Mouse (Mus musculus): Measurements from ENCODE around the gene Stx1b.

Stx1b gene

GRCm38 (mm10) chr7:127817776-127818175 is 6.6 kb downstream of the Stx1b start:
- in situ Hi-C loops (cut with MboI, MseI): no loop called here

DNA sequence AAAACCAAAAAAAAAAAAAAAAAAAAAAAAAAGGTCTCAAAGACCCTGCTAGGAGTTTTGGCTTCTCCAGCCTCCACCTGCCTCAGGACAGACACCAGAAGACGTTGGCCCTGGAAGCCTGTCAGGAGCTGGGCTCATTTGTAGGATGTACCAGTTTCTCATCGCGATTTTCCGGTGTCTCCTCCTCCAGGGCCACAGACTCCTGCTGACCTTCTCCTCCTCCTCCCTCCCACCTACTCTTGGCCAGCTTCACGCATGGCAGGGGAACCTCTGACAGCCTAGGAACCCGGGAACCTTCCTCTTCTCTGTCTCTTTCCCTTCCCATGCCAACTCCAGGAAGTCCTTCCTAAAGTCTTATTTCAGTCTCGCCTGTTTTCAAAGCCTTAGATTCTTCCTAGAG is 7.3 kb downstream of the Stx1b start:
- in situ Hi-C loops (cut with MboI, MseI): no loop called here

DNA sequence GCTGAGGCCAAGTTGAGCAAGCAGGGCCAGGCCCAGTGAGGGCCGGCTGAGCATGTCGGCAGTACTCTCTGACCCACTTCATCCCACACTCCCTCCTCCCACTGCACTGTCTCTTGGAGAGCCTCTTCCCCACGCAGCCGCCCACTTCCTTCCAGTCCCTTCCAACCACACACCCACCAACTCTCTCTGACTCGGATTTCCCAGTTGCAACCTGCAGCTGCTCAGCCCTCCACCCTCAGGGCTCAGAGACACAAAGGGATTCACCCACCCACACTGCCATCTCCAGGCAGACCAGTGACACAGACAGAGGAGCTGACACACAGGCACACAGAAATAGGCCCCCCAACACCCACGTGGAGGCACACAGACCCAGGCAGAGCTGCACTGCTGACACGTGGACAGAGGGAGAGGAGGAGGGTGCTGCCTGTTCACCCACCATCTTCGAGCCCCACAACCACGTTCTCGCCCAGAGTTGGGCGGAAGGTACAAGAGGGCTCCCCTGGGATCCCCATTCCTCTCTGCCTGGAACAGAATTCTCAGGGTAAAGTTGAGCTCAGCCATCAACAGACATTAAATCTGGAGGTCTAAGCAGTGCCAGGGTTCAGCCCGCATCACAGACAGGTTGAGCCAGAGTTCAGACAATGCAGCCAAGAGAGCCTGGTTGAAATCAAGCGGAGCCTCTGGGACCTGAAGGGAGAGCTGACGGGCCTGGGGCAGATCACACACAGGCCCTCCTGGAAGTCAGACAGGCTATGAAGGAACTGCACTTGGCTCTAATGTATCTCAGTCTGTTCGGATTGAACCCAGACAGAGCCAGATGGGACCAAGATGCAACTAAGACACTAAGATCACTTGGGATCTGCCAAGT is 8.2 kb downstream of the Stx1b start:
- in situ Hi-C loops (cut with MboI, MseI): no loop called here

DNA sequence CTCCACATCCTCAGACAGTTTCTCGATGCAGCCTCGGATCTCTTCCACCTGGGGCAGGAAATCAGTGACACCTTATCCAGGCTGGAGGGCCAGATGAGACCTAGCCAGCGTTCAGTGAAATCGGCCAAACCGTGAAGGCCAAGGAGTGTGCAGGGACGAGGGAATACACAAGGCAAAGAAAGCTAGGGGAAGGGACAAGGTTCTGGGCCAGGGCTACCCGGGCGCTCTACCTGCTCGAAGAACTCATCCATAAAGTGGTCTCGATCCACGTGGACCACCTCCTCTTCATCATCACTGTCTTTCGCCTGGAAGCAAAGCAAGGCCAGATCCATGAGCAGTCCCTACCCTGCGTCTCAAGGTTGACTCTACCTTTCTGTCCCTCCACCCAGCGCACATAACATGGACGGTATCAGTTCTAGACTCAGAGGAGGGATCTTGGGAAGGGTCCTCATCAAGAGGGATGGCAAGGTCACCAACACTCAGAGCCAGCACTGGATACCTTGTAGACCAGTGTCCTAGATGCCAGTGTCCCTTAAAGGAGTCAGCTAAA is 9.2 kb downstream of the Stx1b start:
- in situ Hi-C loops (cut with MboI, MseI): no loop called here

- in situ Hi-C loops (cut with MboI, MseI): no loop called here
Observed at GRCm38 (mm10) chr7:127814241-127814921, 10.0 kb downstream of the Stx1b start.

DNA sequence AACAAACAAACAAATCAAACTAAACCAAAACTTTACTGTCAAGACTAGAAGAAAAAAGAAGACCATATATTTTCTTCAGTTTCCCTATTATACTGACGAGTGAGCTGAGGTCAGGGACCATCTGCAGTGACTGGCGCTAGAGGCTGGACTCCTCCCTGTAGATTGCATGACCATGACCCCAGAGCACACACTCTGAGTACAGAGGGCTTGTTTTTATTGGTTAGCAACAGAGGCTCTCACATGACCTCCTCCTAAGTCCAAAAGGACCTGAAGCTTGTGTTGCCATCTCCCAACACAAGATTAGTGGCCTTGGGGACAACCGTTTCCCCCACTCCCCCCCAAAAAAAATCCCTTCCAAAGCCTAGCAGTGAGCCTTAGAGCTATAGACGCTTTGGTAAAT is 10.5 kb downstream of the Stx1b start:
- in situ Hi-C loops (cut with MboI, MseI): no loop called here

DNA sequence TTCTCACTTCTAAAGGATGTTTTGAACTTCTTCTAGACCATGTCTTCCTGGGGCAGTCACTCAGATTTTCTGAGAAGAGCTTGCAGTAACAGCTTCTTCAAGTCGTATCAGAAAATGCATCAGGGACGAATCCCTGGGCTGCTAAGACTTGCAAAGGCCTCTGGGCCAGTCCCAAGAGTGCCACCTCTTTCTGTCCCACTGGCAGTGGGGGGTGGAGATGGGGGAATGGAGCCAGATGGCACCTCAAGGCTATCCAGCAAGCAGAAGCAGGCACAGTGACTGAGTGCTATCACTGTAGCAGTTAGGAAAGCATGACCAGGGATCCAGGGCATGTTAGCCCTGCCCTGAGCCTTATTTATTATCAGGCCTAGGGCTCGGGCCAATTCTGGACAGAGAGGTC is 12.1 kb downstream of the Stx1b start:
- in situ Hi-C loops (cut with MboI, MseI): no loop called here

GRCm38 (mm10) chr7:127811240-127811639 is 13.1 kb downstream of the Stx1b start:
- in situ Hi-C loops (cut with MboI, MseI): no loop called here

DNA sequence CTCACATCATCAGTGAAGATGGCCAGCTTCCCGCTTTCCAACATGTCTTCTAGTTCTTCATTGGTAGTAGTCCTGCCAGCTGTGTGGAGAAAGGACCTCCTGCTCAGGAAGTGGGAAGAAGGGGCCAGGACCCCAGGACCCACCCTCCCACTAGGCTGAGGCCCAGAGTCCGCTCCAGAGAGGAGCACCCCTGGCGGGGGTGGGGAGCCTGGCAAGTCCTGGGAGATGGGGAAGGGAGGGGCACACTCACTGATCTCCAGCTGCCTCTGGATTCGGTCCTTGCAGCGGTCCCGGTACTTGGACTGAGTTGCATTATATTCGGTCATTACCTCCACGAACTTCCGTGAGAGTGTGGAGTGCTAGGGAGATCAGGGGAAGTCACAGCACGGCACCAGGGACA is 13.7 kb downstream of the Stx1b start:
- in situ Hi-C loops (cut with MboI, MseI): no loop called here

DNA sequence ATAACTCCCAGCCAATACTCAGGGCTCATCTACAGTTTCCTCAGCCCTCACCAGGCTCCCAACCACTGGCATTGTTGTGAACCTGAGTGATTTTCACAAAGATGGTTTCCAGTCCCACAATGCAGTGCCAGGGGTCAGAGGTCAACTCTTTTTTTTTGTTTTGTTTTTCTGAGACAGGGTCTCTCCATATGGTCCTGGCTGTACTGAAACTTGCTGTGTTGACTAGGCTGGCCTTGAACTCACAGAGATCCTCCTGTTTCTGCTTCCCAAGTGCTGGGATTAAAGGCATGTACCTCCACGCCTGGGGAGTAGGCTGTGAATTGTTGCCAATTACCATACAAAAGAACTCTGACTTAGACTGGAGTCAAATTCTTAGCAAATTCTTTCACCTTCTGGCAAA is 14.5 kb downstream of the Stx1b start:
- in situ Hi-C loops (cut with MboI, MseI): no loop called here

DNA sequence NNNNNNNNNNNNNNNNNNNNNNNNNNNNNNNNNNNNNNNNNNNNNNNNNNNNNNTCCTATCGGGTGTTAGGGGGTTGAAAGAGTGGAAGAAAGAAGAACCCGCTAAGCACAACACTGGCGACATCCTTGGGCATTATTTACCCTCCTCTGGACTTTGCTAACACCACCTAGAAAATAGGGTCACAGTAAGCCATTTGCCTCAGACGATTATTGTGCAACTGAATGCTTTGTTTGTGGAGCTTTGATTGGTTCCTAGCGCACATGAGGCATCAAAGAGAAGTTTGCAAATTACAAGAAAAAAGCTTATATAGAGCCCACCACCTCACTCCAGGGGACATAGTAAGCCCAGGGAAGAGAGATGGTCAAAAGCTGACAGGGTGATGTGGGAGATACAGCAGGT is 15.5 kb downstream of the Stx1b start:
- in situ Hi-C loops (cut with MboI, MseI): no loop called here

GRCm38 (mm10) chr7:127802313-127802712 is 22.0 kb downstream of the Stx1b start:
- in situ Hi-C loops (cut with MboI, MseI): no loop called here

GRCm38 (mm10) chr7:127801010-127801621 is 23.2 kb downstream of the Stx1b start:
- in situ Hi-C loops (cut with MboI, MseI): no loop called here

- in situ Hi-C loops (cut with MboI, MseI): no loop called here
Observed at GRCm38 (mm10) chr7:127800435-127801009, 23.8 kb downstream of the Stx1b start, which contains the start of gene Hsd3b7. Gene Hsd3b7 (plus strand): TSS chr7:127800604.

- in situ Hi-C loops (cut with MboI, MseI): loop anchor here (10.0 kb wide), 1 partner anchor 265 kb away; no protein-coding TSS in a partner anchor
Observed at GRCm38 (mm10) chr7:127799738-127800137, 24.6 kb downstream of the Stx1b start.

DNA sequence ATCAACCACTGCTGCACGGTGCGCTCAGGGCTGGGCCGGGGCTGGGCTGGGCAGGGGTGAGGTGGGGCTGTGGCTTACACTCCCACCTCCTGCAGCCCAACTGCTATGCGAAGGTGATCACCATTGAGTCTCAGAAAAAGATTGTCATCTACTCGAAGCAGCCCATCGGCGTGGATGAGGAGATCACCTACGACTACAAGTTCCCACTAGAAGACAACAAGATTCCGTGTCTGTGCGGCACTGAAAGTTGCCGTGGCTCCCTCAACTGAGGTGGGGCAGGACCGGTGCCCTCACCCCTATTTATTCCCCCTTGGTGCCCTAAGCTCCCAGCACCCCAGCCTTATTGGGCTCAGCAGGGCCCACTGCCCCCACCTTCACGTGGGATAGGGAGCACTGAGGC is 25.1 kb downstream of the Stx1b start:
- in situ Hi-C loops (cut with MboI, MseI): loop anchor here (10.0 kb wide), 1 partner anchor 264 kb away; no protein-coding TSS in a partner anchor

DNA sequence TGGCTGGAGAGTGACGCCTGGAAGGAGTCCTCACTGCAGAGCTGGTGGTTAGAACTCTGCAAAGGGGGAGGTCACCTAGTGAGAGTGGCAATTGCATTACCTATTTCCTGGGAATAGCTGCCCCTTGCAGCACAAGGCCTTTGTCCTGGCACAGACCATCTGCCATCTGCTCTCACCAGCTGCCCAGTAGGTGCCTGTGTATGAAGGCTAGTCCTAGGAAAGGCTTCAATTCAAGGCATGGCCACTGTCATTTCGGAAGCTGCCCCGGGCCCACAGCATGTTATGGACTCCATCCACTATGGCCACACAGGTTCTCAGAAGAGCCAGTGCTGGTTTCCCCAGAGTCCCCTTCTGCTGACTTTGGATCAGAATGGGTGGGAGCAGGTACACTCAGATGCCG is 25.8 kb downstream of the Stx1b start:
- in situ Hi-C loops (cut with MboI, MseI): loop anchor here (10.0 kb wide), 1 partner anchor 264 kb away; no protein-coding TSS in a partner anchor

GRCm38 (mm10) chr7:127797076-127797845 is 27.1 kb downstream of the Stx1b start:
- in situ Hi-C loops (cut with MboI, MseI): loop anchor here (10.0 kb wide), 1 partner anchor 262 kb away; no protein-coding TSS in a partner anchor

- in situ Hi-C loops (cut with MboI, MseI): no loop called here
Observed at GRCm38 (mm10) chr7:127785308-127785707, 39.0 kb downstream of the Stx1b start, which contains the start of gene Gm49388. Gene Gm49388 (plus strand): TSS chr7:127785608.

DNA sequence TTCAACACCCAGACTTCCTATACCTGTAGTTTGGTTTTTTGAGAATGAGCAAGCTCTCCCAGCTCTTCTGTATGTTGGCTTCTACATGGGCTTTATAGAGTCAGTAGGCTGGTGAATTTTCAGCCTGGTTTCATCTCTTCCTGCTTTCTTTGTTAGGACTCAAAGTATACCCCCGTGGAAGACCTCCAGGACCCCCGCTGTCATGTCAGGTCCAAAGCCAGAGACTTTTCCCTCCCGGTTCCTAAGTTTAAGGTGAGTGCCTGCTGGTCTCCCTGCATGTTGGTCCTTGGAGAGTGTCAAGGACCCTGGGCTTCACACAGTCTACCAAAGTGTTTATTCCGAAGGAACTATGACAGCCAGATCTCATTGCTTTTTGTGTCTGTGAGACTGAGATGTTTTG is 46.0 kb downstream of the Stx1b start:
- in situ Hi-C loops (cut with MboI, MseI): no loop called here

All from T-helper 2 cell (primary cell).